Mouse (Mus musculus) lung, postnatal 10 days (tissue): Measurements from ENCODE around the gene Slit1.
A peak's percentile ranks its signal among the peaks of the same experiment; 100 is the strongest.

Experiments
- DNase-seq: peaks from one replicate; pipeline ENCODE4 v3.0.0; 2021

Slit1 gene

GRCm38 (mm10) chr19:41723337-41723736 lies 20.1 kb downstream of the Slit1 start:
- no peak for DNase-seq

- DNase-seq: no peak
Observed at GRCm38 (mm10) chr19:41719436-41719835, 24.0 kb downstream of the Slit1 start.

GRCm38 (mm10) chr19:41716233-41717218 lies 26.9 kb downstream of the Slit1 start:
- DNase-seq: no peak

- no peak for DNase-seq
Observed at GRCm38 (mm10) chr19:41714431-41714917, 29.0 kb downstream of the Slit1 start.

- DNase-seq: no peak
Observed at GRCm38 (mm10) chr19:41712829-41713228, 30.6 kb downstream of the Slit1 start.

- no peak for DNase-seq
Observed at GRCm38 (mm10) chr19:41711665-41712064, 31.8 kb downstream of the Slit1 start.

GRCm38 (mm10) chr19:41709497-41710165 lies 33.8 kb downstream of the Slit1 start:
- no peak for DNase-seq

GRCm38 (mm10) chr19:41707850-41708249 lies 35.6 kb downstream of the Slit1 start:
- no peak for DNase-seq

- no peak for DNase-seq
Observed at GRCm38 (mm10) chr19:41706094-41706828, 37.2 kb downstream of the Slit1 start.

- DNase-seq: no peak
Observed at GRCm38 (mm10) chr19:41705416-41705815, 38.0 kb downstream of the Slit1 start.

GRCm38 (mm10) chr19:41702638-41703037 lies 40.8 kb downstream of the Slit1 start:
- no peak for DNase-seq

- no peak for DNase-seq
Observed at GRCm38 (mm10) chr19:41698857-41699424, 44.5 kb downstream of the Slit1 start.

- DNase-seq: no peak
Observed at GRCm38 (mm10) chr19:41697807-41698515, 45.5 kb downstream of the Slit1 start.

GRCm38 (mm10) chr19:41697111-41697806 lies 46.2 kb downstream of the Slit1 start:
- DNase-seq: peak; percentile 63

- no peak for DNase-seq
Observed at GRCm38 (mm10) chr19:41696443-41696842, 47.0 kb downstream of the Slit1 start.

- no peak for DNase-seq
Observed at GRCm38 (mm10) chr19:41695046-41695445, 48.4 kb downstream of the Slit1 start.

GRCm38 (mm10) chr19:41694610-41695009 lies 48.9 kb downstream of the Slit1 start:
- DNase-seq: no peak

- DNase-seq: no peak
Observed at GRCm38 (mm10) chr19:41693727-41694126, 49.7 kb downstream of the Slit1 start.

- no peak for DNase-seq
Observed at GRCm38 (mm10) chr19:41690064-41690463, 53.4 kb downstream of the Slit1 start.

GRCm38 (mm10) chr19:41688251-41688650 lies 55.2 kb downstream of the Slit1 start:
- no peak for DNase-seq

GRCm38 (mm10) chr19:41687836-41688235 lies 55.6 kb downstream of the Slit1 start:
- no peak for DNase-seq
